Mouse (Mus musculus) lung, embryonic 14.5 days (tissue): Measurements from ENCODE around the gene Nell1. TPM values are rescaled to one million over a fixed set of nuclear protein-coding genes. Genes with fewer than 3 reads are reported as not detected.
A peak's percentile ranks its signal among the peaks of the same experiment; 100 is the strongest.

Experiments used
- ATAC-seq: fragments of 200-750 bp; cut with Nextera tagmentation; 2 replicates; pipeline ENCODE4 v1.8.0; 2017; ENCODE audit warnings: mild to moderate bottlenecking, moderate TSS enrichment, moderate library complexity; ENCODE audit not compliant: insufficient read depth
- DNase-seq: peaks from one replicate; pipeline ENCODE4 v3.0.0-alpha.2; 2015
- H3K27ac ChIP-seq: fragments of 300-500 bp; sonication (generic); 2 replicates; pipeline ENCODE4 v1.5.1; 2014; ENCODE audit warnings: low read depth, mild to moderate bottlenecking, moderate library complexity
- H3K27me3 ChIP-seq: fragments of 300-500 bp; sonication (generic); 2 replicates; pipeline ENCODE4 v1.6.1; 2014; ENCODE audit warnings: low read length, control low read depth; ENCODE audit not compliant: insufficient read depth
- H3K36me3 ChIP-seq: fragments of 300-500 bp; sonication (generic); 2 replicates; pipeline ENCODE4 v1.6.1; 2014; ENCODE audit warnings: control low read depth; ENCODE audit not compliant: insufficient read depth
- H3K4me1 ChIP-seq: fragments of 300-500 bp; sonication (generic); 2 replicates; pipeline ENCODE4 v1.6.1; 2014; ENCODE audit warnings: antibody characterized with exemption, control low read depth; ENCODE audit not compliant: insufficient read depth
- H3K4me2 ChIP-seq: fragments of 300-500 bp; sonication (generic); 2 replicates; pipeline ENCODE4 v1.6.1; 2014; ENCODE audit warnings: mild to moderate bottlenecking
- H3K4me3 ChIP-seq: fragments of 300-500 bp; sonication (generic); 2 replicates; pipeline ENCODE4 v1.5.1; 2014; ENCODE audit warnings: low read depth, low read length
- H3K9ac ChIP-seq: fragments of 300-500 bp; sonication (generic); 2 replicates; pipeline ENCODE4 v1.6.1; 2014
- H3K9me3 ChIP-seq: fragments of 300-500 bp; sonication (generic); 2 replicates; pipeline ENCODE4 v1.6.1; 2016; ENCODE audit warnings: low read depth, low read length, control low read depth
- CTCF ChIP-seq: IDR thresholded peaks from 2 replicates; pipeline ENCODE4 v1.5.1; 2016; ENCODE audit warnings: antibody characterized with exemption, low read depth
- WGBS: fragments of 180-500 bp; shearing (Covaris S2); extraction: QIAGEN DNeasy Blood & Tissue Kit; methylation state at CpG from one replicate; pipeline ENCODE4 v1.1.7; 2014; 5-methylcytosine and 5-hydroxymethylcytosine counted together
- polyA plus RNA-seq: library from polyadenylated mRNA; unstranded; fragments of >200 nt; fragmentation: Nextera tagmentation; extraction: Ambion mirVana; gene quantifications from 2 replicates; pipeline ENCODE4 v1.2.1, GENCODE M21; 2014

The Nell1 gene
- polyA plus RNA-seq, 1 experiment from 2014 or later, result 2.8 TPM

GRCm38 (mm10) chr7:50205268-50205667 is 230.6 kb downstream of the Nell1 start:
- TF ChIP-seq CTCF, result no peak
- ATAC-seq, result peak; percentile 96
- Histone ChIP-seq H3K9me3 (no peaks in the 10 kb centered on the region), H3K4me2 (no peak overlapping the region), H3K4me3 (no peak overlapping the region), H3K36me3 (no peaks in the 10 kb centered on the region), H3K4me1 (peaks cover 4% of the 10 kb centered on the region; the same call in 1 of the 2 replicates), H3K9ac (no peak overlapping the region), H3K27me3 (0 out of 2 replicates have a peak, but pooled peaks cover 6% of the 10 kb centered on the region), H3K27ac (peak overlapping the region; percentile 36; the same call in 1 of the 2 replicates)
- 29% methylated on average over 2 of the region's 2 CpGs for WGBS
- peak; percentile 68 for DNase-seq

GRCm38 (mm10) chr7:50210678-50211251 is 236.1 kb downstream of the Nell1 start:
- H3K36me3 ChIP-seq, result no peaks in the 10 kb centered on the region
- no peak overlapping the region for H3K9ac ChIP-seq
- no peak overlapping the region for H3K4me3 ChIP-seq
- 0 out of 2 replicates have a peak, but pooled peaks cover 6% of the 10 kb centered on the region for H3K27me3 ChIP-seq
- TF ChIP-seq CTCF, result no peak
- ATAC-seq, result peak; percentile 94
- 23% methylated on average over 6 of the region's 6 CpGs for WGBS
- no peak overlapping the region for H3K4me2 ChIP-seq
- H3K4me1 ChIP-seq, result peaks cover 4% of the 10 kb centered on the region; the same call in 1 of the 2 replicates
- H3K27ac ChIP-seq, result no peak overlapping the region
- peak; percentile 95 for DNase-seq
- peaks cover 5% of the 10 kb centered on the region; the same call in 1 of the 2 replicates for H3K9me3 ChIP-seq

GRCm38 (mm10) chr7:50221849-50222248 is 247.2 kb downstream of the Nell1 start:
- no peaks in the 10 kb centered on the region for H3K4me1 ChIP-seq
- DNase-seq (no peak), ATAC-seq (no peak)
- H3K9ac ChIP-seq, result no peak overlapping the region
- H3K9me3 ChIP-seq, result no peaks in the 10 kb centered on the region
- no peaks in the 10 kb centered on the region for H3K27me3 ChIP-seq
- no peak overlapping the region for H3K4me2 ChIP-seq
- no peak overlapping the region for H3K4me3 ChIP-seq
- no peaks in the 10 kb centered on the region for H3K36me3 ChIP-seq
- TF ChIP-seq CTCF, result no peak
- no peak overlapping the region for H3K27ac ChIP-seq

GRCm38 (mm10) chr7:50226621-50227020 is 252.0 kb downstream of the Nell1 start:
- H3K4me3 ChIP-seq, result no peak overlapping the region
- no peaks in the 10 kb centered on the region for H3K27me3 ChIP-seq
- 49% methylated on average over 2 of the region's 2 CpGs for WGBS
- TF ChIP-seq CTCF, result no peak
- no peak overlapping the region for H3K9ac ChIP-seq
- H3K27ac ChIP-seq, result no peak overlapping the region
- H3K4me1 ChIP-seq, result no peaks in the 10 kb centered on the region
- H3K4me2 ChIP-seq, result no peak overlapping the region
- no peaks in the 10 kb centered on the region for H3K9me3 ChIP-seq
- no peaks in the 10 kb centered on the region for H3K36me3 ChIP-seq
- ATAC-seq (no peak), DNase-seq (no peak)

- DNase-seq (no peak), ATAC-seq (no peak)
- H3K27me3 ChIP-seq, result no peaks in the 10 kb centered on the region
- H3K9ac ChIP-seq, result no peak overlapping the region
- H3K4me1 ChIP-seq, result no peaks in the 10 kb centered on the region
- TF ChIP-seq CTCF, result no peak
- no peak overlapping the region for H3K4me3 ChIP-seq
- WGBS, result 70% methylated on average over 4 of the region's 4 CpGs
- H3K4me2 ChIP-seq, result no peak overlapping the region
- H3K36me3 ChIP-seq, result no peaks in the 10 kb centered on the region
- no peaks in the 10 kb centered on the region for H3K9me3 ChIP-seq
- H3K27ac ChIP-seq, result no peak overlapping the region
Observed at GRCm38 (mm10) chr7:50228273-50228672, 253.6 kb downstream of the Nell1 start.

GRCm38 (mm10) chr7:50241213-50241612 is 266.5 kb downstream of the Nell1 start:
- no peaks in the 10 kb centered on the region for H3K4me1 ChIP-seq
- no peak for ATAC-seq
- H3K27me3 ChIP-seq, result no peaks in the 10 kb centered on the region
- no peak overlapping the region for H3K27ac ChIP-seq
- no peaks in the 10 kb centered on the region for H3K36me3 ChIP-seq
- no peak for DNase-seq
- 72% methylated on average over 4 of the region's 4 CpGs for WGBS
- TF ChIP-seq CTCF, result no peak
- H3K9me3 ChIP-seq, result no peaks in the 10 kb centered on the region
- H3K4me2 ChIP-seq, result no peak overlapping the region
- H3K9ac ChIP-seq, result no peak overlapping the region
- H3K4me3 ChIP-seq, result no peak overlapping the region

GRCm38 (mm10) chr7:50241634-50242273 is 267.1 kb downstream of the Nell1 start:
- WGBS, result 26% methylated on average over 5 of the region's 5 CpGs
- Histone ChIP-seq H3K9me3 (no peaks in the 10 kb centered on the region), H3K36me3 (no peaks in the 10 kb centered on the region), H3K27ac (no peak overlapping the region), H3K9ac (no peak overlapping the region), H3K4me3 (no peak overlapping the region), H3K27me3 (no peaks in the 10 kb centered on the region), H3K4me2 (no peak overlapping the region), H3K4me1 (no peaks in the 10 kb centered on the region)
- peak; percentile 74; the same call in 1 of the 2 replicates for ATAC-seq
- no peak for TF ChIP-seq CTCF
- DNase-seq, result peak; percentile 70
